Mouse (Mus musculus) neutrophil, adult 5-6 weeks (primary cell): Measurements from ENCODE around the gene Coq4. TPM values are rescaled to one million over a fixed set of nuclear protein-coding genes. Genes with fewer than 3 reads are reported as not detected.

Experiments used
- ATAC-seq: fragments of 151-379, 151-347 bp; 2 replicates; pipeline ENCODE4 v1.8.0; 2017; ENCODE audit warnings: mild to moderate bottlenecking, moderate TSS enrichment; ENCODE audit not compliant: insufficient number of reproducible peaks, poor library complexity, low FRiP score, severe bottlenecking; ENCODE audit errors: extremely low read depth
- total RNA-seq: library from RNA; stranded (forward); fragments of 200-1000 nt; gene quantifications from 2 replicates; pipeline ENCODE4 v1.2.3, GENCODE M21; 2017

Coq4 gene
- total RNA-seq, 1 experiment from 2014 or later = 11.9 TPM

DNA sequence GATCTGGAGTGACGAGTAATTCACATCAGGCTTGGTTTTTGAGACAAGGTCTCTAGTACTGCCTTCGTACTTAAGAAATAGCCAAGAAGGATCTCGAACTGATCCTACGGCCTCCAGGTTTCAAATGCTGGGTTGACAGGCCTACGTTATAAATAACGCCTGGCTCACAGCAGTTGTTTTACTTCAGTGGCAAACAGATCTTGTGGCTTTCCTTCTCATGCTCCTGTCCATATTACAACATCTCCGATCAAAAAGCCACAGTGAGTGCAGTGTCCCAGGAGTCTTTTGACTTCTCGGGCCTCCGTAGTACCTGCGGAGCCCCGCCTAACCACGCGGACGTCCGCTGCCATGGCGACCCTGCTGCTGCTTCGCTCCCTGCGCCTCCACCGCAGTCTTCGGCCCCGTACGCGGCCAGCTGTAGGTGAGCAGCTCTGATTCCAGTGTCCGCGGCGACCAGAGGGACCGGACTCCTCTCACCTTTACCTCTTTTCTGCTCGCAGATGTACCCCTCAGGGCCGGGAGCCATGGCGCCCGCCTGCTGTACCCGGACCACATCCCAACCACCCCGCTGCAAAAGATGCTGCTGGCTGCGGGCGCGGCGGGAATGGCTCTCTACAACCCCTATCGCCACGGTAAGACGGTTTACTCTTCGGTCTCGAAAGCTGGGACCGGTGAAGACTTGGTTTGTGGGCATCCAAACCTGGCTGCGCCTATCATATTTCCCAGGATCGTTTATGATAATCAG is 816 bp downstream of the Coq4 start, which contains the start of gene Trub2:
Gene Trub2 (minus strand): TSS at position 566 of the 745 bp plus-strand sequence.
- ATAC-seq = peak; percentile 76

DNA sequence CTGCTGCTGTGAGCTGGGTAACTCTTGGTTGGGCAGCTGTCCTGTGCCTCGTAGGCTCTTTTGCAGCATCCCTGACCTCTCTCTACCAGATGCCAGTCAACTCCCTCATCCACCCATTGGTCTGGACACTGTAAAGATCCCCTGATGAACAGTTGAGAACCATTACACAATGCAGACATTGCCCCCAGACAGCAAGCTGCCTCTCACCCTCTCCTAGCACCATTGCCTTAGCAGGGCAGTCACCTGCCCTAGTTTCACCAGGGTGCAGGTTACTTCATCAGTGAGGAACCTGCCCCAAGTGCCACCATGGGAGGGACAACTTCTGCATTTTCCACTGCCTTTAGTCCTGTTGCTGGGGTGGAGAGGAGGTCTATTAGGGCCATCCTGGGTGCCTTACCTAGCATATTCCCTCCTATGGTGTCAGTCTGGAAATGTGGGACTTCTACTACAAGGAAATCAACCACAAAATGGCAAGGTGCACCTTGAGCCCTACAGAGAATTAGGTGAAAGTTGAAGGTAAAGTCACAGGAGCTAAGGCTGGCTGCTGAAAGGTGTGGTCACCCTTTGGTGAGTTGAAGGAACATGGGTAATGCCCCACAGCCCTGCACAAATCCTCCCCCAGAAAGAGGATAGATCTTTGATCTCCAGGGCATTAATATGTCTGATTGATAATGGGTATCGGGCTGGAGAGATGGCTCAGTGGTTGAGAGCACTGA is 5.6 kb downstream of the Coq4 start:
- ATAC-seq = peak; percentile 25; the same call in 1 of the 2 replicates

DNA sequence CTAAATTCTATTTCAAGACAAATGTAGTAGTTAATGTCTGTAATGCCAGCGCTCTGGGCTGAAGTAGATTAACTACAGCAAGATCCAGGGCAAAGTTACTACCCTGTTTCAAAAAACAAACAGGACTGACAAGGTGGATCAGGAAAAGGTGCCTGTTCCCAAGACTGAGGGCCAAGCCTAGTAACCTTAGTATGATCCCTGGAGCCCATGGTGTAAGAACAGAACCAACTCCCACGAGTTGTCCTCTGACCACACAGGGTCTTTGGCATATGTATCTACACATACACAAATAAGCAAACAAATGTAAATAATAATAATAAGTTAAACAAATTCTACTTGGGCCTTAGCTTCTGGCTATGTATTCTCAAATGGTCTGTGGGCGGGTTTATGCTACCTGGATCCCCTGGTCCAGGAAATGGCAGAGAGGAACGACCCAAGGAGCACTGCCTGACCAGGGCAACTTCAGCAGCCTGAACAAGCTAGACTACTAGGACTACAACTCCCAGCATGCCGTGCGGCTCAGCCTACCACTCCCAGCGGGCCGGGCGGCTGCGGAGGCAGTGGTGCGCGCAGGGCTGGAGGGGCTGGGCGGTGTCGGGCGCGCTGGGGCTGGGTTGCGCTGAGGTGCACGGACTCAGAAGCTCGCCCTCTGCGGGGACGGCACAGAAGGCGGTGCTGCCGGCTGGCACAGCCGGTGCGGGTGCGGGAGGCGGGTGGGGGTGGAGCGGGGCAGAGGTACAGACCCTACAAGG is 15.0 kb downstream of the Coq4 start, which contains the start of gene Slc27a4:
Gene Slc27a4 (plus strand): TSS at position 560 of the 752 bp plus-strand sequence.
- peak; percentile 93 for ATAC-seq

DNA sequence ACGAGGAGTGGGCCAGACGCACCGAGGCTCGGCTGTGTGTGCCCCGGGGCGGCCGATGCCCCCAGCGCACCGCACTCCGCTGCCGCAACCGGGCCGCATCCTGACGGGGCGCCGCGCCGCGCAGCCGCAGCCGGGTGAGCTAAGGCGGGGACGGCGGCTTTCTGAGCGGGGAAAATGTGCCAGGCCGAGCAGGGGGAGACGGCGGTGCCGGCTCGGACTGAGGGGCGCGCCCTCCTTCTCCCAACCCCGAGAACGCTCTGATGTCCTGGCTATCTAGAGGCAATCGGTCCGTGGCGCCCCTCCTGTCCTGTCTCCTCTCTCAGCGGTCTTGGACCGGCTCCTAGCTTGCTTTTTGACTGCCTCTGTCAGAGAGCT is 15.5 kb downstream of the Coq4 start:
- ATAC-seq = no peak

DNA sequence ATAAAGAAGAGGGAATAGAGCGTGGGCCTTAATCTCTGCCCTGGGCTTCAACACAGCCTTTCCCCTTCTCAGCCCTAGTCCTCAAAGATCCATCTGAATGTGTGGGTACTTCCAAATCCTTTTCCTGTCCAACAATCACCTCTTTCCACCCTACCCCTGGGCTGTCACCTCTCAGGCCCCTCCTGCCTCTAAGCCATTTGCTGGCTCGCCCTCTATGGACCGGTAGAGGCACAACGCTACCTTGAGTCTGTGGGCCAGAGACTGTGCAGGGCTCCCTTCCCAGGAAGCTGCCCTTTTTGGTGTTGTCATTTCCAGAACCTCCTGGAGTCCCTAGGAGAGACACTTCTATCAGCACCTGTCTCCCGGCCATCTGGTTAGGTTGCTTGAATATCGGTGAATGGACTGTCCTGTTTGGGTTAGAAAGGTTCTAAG is 16.1 kb downstream of the Coq4 start:
- peak; percentile 39; the same call in 1 of the 2 replicates for ATAC-seq

DNA sequence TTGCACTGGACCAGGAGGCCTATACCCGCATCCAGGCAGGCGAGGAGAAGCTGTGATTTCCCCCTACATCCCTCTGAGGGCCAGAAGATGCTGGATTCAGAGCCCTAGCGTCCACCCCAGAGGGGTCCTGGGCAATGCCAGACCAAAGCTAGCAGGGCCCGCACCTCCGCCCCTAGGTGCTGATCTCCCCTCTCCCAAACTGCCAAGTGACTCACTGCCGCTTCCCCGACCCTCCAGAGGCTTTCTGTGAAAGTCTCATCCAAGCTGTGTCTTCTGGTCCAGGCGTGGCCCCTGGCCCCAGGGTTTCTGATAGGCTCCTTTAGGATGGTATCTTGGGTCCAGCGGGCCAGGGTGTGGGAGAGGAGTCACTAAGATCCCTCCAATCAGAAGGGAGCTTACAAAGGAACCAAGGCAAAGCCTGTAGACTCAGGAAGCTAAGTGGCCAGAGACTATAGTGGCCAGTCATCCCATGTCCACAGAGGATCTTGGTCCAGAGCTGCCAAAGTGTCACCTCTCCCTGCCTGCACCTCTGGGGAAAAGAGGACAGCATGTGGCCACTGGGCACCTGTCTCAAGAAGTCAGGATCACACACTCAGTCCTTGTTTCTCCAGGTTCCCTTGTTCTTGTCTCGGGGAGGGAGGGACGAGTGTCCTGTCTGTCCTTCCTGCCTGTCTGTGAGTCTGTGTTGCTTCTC is 28.5 kb downstream of the Coq4 start:
- no peak for ATAC-seq

DNA sequence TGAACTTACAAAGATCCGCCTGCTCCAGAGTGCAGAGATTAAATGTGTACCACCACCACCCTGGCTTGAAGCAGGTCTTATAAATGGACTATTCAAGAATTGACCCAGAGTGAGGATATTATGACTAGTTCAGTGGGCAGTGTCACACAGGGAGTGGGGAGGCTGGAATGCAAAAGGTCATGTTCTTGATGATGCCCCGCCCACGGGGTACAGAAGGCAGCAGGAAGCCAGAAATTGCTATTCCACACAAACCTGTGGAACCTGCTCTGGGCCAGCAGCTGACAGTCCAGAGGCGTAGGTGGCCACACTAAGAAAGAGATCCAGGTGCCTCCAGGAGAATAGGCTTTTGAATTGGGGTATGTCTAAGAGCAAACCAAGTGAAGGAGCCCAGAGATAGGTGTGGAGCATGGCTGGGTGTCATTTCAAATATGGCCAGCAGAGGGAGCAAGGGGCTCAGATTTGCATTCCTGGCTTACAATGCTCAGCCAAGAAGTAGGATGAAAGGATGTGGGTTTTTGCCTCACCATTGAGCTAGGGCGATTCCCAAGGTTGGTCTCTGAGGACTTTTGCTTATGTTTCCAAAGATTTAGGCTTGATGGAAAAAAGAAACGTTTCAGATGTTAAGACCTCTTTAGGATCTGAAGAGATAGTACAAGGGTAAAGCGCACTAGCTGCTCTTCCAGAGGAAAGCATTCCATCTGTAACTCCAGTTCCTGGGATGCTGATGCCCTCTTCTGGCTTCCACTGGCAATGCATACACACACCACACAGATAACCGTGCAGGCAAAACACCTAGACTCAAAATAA is 30.3 kb downstream of the Coq4 start:
- ATAC-seq = peak; percentile 60; the same call in 1 of the 2 replicates

DNA sequence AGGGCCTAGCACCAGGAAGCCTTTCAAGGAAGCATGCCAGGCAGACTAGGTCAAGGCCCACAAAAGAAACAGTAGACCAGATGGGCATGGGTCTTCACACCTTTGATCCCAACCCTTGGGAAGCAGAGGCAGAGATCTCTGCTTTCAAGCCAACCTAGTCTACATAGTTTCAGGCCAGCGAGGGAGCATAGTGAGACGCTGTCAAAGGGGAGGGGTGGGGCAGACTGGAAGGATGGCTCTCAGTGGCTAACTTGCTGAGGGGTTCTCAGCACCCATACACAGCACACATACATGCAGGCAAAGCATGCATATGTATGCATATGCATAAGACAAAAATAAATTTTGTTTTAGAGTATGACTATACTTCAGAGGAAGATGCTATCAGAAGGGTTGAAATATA is 32.1 kb downstream of the Coq4 start:
- ATAC-seq = no peak

DNA sequence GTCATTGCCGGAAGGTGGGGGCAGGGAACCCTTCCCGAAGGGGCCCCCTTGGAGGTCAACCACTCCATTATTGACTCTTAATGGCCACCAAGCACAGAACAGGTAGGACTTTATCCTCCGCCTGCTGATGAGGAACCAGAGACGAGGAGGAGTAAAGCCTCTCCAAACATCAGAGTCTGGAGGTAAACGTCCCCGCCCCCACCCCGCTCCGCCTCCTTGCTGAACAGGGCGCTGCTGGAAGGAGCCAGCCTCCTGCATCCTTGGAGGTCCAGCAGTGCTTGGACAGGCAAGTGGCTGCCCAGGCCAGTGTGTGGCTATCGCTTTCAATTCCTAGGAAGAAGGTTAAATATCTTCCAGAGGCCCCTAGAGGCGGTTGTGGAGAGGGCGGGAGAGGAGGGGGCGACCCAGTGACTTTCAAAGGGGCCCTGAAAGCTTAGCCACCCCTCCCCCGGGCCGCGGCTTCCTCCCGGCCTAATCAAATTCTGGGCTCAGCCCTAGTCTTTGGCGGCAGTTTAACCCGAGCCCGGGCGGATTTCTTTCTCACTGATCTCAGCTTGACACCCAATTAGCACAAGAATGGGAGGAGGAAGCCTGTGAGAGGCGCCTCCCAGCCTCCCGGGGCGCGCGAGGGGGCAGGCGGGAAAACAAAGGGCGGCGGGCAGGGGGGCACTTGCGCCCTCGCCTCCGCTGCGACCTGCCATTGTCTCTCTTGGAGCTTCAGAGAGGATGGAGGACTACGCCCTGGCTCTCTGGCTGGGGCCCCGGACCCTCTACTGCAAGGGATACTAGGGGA is 32.9 kb downstream of the Coq4 start, which contains the start of gene Urm1:
Gene Urm1 (plus strand): TSS at position 51 of the 793 bp plus-strand sequence.
- ATAC-seq = peak; percentile 10; the same call in 1 of the 2 replicates

DNA sequence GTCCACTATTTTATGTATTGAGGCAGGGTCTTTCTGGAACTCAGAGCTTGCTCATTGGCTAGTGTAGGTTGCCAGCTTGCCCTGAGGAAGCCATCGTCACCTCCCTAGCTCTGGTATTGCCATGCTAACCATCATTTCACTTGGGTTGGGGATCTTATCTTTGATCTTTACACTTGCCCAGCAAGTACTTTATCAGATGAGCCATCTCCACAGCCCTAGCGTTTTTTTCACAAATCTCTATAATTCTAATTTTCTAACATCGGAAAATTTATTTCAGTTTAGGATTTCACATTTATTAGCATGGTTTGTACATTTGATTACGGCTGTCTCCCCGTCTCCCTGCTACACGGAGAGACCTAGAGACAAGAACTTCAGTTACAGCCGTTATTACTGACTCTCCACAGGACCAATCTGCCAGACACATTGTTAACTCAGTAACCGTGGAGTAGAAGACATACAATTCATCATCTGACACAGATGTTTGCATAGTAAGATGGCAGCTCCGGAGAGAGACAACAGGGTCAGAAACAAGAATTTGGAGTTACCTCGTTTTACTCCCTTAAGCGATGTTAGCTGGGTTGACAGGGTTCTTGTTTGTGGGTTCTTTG is 39.1 kb downstream of the Coq4 start:
- ATAC-seq = no peak

DNA sequence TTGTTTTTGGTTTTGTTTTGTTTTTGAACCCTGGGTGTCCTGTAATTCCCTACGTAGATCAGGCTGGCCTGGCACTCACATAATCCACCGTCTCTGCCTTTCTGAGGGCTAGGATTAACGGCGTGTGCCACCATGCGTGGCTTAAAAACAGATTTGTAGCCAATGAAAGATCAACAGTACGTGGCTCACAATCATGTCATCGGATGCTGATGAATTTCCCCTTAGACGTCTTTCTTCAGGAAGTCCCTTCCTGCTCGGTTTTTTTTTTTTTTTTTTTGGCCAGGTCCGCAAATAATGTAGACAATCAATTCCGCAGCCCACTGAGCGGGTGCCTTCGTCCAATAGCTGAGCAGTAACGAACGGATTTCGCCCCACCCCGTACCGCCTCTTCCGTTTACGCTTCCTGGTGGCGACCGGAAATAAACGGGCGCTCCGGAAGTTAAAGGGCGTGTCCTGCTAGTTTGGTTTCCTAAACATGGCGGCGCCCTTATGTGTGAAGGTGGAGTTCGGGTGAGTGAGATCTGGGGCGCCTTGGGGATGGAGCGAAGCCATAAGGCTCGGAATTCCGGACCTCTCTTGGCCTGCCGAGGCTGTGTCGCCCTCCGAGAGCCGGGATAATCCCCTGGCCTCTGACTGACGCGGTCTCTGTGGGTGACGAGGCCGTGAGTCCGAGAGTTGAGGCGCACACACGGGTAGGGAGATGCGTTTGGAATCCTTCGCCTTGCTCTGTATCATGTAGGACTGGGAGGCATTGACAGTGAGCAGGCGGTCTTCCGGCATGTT is 39.8 kb downstream of the Coq4 start:
- ATAC-seq = peak; percentile 95

DNA sequence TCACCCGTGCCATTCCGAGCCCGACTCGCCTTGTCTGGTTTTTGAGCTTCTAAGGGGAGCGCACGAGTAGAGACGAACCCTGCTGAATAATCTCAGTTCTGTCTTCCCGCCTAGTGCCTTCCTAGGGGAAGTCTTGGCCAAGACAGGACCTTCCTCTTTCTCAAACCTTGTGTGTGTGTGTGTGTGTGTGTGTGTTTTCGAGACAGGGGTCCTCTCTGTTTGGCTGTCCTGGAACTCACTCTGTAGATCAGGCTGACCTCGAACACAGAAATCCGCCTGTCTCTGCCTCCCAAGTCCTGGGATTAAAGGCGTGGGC is 40.4 kb downstream of the Coq4 start:
- no peak for ATAC-seq

DNA sequence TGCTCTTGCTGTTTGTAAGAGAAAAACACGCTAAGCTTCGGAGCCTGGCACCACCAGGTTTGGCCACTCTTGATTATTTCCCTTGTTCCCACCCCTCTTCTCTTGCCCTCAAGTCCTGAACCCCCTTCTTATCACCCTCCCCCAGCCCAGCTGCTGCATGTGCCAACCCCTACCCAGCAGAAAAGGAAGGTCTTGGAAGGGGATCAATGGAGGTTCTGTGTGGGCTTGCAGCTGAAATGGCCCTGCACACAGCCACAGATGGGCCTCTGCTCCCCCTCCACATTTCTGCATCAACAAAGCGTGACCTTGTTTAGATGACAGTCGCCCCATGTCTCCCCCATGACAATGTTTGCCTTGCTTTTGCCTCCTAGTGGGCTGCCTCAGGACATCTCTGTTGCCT is 43.8 kb downstream of the Coq4 start:
- ATAC-seq = no peak

DNA sequence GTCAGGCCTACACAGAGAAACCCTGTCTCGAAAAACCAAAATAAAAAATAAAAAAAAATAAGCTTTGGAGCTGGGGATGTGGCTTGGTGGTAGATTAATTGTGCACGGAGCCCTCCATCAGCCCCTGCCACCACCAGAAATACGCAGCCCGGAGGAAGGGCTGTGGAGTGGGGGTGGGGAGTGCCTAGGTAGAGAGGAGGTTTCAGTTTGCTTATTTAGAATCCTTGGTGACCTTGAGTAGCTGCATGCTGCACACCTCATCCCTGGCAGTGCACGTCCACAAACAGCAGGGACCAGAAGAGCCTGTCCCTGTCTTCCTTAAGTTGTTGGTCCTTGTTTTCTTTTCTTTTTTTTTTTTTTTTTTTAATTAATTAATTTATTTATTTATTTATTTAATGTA is 46.5 kb downstream of the Coq4 start:
- ATAC-seq = no peak

DNA sequence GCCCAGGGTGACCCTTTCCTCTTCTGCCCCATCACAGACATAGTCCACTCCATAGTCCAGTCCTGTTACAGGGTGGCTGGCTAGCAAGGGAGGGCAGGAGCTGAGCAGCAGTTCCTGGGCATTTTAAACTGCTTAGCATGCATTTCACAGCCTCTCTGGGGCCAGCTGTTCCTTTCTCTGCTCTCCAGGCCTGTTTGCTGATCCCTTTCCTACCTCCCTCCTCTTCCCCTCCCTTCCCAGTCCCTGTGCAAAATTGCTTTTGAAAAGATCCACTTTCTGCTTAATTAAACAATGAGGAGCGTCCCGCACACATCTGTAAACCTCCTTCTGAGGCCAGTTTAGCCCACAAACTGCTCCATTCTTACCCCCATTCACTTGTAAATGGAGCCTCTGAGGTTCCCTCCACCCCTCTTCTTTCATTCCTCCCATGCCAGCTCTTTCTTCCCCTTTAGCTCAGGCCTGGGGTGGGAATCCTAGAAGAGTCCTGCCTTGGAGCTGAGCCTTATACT is 48.2 kb downstream of the Coq4 start:
- ATAC-seq = no peak

DNA sequence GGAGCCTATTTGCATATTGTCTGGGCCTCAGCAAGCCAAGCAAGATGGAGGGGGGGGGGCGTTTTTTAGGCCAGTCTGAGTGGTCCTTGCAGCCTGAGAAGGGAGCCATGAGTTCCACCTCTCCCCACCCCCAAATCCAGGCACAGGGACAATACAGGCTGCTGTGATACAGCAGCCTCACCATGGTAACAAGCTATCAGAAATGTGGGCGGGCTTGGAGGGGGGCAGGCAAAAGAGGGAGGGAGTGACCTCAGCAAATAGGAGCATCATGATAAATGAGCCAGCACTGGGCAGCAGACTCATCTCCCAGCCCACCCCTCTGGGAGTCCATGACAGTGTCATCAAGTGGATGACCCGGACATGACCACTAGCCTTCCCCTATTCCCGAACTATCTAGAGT is 52.2 kb downstream of the Coq4 start:
- no peak for ATAC-seq
